Mouse (Mus musculus): ENCODE data around the gene Fbxw11.

- TF ChIP-seq CTCF (conservative IDR thresholded peaks at IDR 0.05; ENCODE audit: low read length): no peak
- TF ChIP-seq POU5F1 (IDR thresholded peaks at IDR 0.05; ENCODE audit: borderline replicate concordance, low read length): no peak
- TF ChIP-seq NANOG (IDR thresholded peaks at IDR 0.05; ENCODE audit: borderline replicate concordance, low read length): no peak
Measured at GRCm38 (mm10) chr11:32753358-32753757, 110.8 kb downstream of the Fbxw11 start.

Measured in E14TG2a.4 (cell line).